Mouse (Mus musculus) G1E (cell line): Measurements from ENCODE around the gene Gm17304.

Source experiments
- CTCF ChIP-seq: IDR thresholded peaks from 2 replicates; pipeline ENCODE4 v1.5.1; 2012; ENCODE audit warnings: low read depth, low read length, inconsistent platforms, mixed read lengths
- GATA1 ChIP-seq: IDR thresholded peaks from 2 replicates; pipeline ENCODE4 v1.6.1; 2012; ENCODE audit warnings: borderline replicate concordance, low read length, inconsistent platforms, mixed read lengths
- GATA2 ChIP-seq: IDR thresholded peaks from 2 replicates; pipeline ENCODE4 v1.6.1; 2012; ENCODE audit warnings: low read depth, low read length, inconsistent platforms, borderline replicate concordance
- TAL1 ChIP-seq: conservative IDR thresholded peaks from 2 replicates; pipeline ENCODE4 v1.6.1; 2012; ENCODE audit warnings: low read depth, low read length, inconsistent platforms, mixed read lengths

DNA sequence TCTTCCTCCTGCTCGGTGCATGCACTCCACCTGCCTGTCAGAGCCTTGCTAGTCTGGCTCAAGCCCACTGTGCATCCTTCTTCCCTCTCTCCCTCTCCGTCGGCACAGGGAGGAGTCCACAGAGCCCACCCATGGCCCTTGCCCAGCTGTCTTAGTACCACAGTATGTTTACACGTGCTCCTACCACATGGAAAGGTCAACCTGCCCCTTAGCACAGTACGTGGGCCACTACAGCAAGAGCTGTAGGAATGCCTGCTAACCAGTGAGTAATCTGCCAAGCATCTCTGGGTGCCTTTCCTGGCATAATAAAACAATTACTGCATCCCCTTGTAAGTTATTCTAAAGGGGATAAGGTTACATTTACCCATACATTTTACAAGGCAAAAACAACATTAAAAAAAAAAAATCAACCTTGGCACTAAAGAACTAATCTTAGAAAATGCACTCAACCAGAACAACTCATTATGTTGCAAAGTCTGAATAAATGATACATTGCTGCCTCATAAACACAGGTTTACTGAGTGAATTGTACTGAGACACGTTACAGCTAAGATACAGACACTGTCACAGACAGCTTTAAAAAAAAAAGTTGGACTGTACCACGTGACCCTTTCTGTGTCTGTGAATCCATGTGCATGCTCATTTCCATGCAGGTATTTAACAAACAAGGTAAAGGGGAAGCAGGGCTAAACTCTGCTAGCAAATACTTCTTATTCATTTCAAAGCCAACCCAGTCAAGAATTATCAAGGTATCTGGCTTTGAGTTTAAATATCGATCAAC is 19.7 kb downstream of the Gm17304 start:
- TF ChIP-seq CTCF (no peak), TAL1 (no peak), GATA2 (no peak), GATA1 (no peak)
